Mouse (Mus musculus) right cerebral cortex, postnatal 25 days (tissue): ENCODE results near the gene Kcnq1.

ENCODE experiments used
- DNase-seq: peaks from one replicate; pipeline ENCODE4 v3.0.0; 2022

Gene Kcnq1

DNA sequence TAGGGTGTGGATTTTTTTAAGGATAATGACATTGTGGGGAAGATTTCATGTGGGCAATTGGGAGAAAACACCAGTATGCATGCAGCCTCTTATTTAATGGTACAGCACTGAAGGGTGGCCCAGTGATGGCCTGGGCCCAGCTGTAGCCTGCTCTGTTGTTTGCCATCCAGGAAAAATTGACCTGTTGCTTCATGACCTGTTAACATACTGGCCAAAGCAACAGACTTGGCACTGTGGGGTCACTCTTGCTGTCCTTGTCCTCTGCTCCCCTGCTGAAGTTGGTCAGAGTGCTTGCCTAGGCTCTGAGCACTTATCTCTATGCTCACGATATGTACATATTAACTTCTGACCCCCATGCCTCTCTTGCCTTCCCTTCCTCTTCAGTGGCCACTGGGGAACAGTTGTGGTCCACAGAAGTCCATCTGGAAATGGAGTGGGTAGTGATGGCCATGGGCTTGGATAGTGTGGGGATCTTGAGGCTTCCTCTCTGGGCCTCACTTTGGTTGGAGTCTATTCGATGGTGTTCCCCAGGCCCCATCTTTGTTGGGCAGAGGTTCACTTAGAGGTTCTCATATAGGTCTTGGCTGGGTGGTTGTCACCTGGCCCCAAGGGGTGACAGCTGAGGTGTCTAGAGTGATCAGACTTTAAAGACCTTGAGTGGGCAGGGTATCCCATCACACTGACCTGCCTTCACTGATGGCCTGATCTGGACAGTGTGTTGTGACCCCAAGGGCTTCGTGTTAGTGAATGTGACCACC is 84.0 kb downstream of the Kcnq1 start:
- DNase-seq, result no peak

DNA sequence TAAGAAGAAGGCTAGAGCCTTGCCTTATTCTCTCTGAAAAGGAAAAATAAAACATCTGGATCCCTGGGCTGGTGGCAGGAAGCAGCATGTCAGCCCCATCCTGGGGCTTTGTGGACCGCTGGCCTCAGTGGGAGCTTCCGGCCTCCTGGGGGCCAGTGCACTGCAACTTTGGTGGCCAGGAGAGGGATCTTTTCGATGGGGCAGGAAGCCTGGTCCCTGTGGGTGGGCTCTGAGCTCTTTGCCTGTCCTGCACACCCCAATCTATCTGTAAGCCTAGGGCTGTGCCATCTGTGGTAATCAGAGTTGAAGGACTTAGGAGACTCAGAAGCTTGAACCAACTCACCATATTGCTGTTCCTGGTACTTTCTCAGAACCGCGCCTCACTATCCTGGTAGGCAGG is 84.7 kb downstream of the Kcnq1 start:
- DNase-seq, result no peak

DNA sequence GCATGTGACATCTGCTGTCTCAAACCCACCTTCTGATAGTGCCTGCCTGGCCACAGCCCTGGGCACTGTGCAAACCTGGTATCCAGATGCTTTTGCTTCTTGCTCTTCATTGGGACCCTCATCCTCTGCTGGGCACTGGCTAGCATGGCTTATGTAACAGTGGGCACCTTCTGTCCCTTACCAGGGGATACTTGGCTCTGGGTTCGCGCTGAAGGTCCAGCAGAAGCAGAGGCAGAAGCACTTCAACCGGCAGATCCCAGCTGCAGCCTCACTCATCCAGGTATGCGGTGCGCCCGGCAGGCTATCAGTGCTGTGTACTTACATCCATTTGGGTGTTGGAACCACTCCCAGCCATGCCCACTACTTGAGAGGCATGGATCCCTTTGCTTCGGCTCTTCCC is 86.2 kb downstream of the Kcnq1 start:
- no peak for DNase-seq

- DNase-seq, result no peak
Observed at GRCm38 (mm10) chr7:143194064-143194463, 87.9 kb downstream of the Kcnq1 start.

DNA sequence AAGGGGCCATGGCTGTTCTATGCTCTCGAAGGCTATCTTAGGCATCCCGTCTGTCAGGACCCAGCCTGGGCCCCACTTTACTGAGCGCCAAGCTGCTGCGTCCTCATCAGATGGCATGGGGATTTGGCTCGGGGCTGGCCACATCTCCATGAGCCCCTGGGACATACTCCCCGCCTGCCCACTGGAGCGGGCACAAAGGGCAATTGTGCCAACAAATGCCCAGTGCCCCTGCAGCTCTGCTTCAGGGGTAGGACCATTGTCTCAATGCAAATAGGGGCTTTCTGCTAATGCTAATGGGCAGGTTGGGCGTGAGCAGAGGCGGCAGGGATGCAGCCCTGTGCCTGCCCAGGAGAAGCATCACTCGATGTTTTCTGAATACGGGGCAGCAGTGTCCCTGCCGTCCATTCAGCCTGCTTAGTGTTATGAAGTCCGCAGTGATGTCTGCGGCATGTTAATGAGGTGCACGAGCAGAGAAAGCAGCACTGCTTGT is 91.8 kb downstream of the Kcnq1 start:
- no peak for DNase-seq

DNA sequence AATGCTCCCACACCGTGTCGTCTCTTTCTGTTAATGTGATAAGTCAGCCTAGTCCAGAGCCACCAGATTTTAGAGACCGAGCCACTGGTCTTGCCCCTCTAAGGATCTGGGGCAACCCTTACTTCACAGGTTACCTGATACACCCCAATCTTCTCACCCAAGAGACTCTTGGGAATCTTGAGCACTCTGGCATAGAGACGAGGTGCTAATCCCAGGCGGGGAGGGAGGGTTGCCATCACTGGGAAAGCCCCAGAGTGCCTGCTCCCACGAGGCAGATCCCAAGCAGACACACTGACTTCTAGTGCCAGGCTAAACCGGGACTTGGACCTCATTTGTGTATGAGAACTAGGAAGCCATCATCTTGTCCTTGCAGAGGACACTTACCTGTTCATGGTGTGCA is 92.3 kb downstream of the Kcnq1 start:
- no peak for DNase-seq

DNA sequence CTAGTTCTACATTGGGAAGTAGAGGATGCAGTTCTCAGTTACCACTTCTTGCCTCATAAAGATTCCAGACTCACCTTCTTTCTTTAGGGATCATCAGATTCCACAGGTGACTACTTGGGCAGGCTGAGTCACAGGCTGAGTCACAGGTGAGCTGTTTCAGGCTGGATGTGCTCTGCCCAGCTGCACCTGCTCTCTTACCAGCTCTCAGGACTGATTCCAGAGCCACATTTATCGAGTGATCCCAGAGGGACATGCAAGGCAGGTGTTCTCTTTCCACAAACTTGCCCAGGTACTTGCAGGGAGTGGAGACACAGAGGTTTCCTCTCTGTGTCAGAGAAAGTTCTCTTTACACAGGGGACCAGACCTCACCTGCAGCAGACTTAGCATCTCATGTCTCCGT is 95.1 kb downstream of the Kcnq1 start:
- no peak for DNase-seq

DNA sequence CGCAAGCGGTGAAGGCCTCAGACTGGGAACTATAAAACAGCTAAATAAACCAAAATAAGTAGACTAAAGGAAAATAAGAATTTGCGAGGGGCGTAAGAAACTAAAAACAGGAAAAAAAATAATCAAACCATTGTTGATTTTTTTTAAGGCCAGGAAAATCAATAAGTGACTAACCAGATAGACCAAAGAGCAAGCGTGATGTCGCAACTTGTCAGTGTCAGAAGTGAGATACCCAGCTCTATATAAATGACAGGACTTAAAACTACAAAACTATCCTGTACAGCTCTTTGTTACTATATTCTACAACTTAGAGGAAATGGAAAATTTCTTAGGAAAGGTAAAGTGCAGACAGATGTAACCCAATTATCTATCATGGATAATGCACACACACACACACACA is 97.7 kb downstream of the Kcnq1 start:
- DNase-seq, result no peak

- no peak for DNase-seq
Observed at GRCm38 (mm10) chr7:143207044-143207443, 100.9 kb downstream of the Kcnq1 start.

- DNase-seq, result no peak
Observed at GRCm38 (mm10) chr7:143210796-143211195, 104.6 kb downstream of the Kcnq1 start.

DNA sequence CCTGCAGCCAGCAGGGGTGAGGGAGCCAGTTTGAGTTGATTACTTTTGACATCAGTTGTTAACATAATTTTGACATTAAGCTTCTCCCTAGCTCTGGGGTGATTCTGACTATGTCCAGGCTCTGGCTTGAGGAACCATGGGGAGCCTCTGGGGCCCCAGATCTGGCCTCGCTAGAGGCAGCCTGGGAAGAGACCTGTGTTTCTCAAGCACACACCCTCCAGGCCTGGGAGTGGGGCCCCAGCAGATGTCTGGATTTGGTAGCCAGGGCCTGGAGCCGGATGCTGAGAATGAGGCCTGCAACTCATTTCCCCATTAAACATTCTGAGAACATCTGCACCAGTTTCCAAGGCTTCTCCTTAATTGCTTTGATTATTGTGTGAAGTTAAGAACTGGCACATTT is 145.0 kb downstream of the Kcnq1 start:
- DNase-seq, result no peak

GRCm38 (mm10) chr7:143253126-143253871 is 147.1 kb downstream of the Kcnq1 start:
- DNase-seq, result no peak

DNA sequence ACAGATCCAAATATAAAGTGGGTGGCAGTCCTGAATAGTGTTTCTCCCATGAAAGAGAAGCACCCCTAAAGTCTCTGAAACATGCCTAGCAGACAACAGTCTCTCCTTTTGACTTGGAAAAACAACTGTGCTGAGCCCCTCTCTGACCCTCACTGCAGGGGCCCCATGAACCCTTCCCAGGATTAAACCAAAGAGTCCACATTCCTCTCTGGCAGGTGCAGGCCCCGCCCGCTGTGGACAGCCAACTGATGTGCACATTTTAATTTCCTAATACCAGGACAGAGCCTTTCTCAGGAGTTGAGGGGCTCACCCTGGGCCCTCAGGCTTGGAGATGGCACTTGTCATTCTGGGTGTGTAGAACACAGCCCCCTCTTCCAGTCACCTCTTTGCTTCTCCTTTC is 148.7 kb downstream of the Kcnq1 start:
- DNase-seq, result no peak

DNA sequence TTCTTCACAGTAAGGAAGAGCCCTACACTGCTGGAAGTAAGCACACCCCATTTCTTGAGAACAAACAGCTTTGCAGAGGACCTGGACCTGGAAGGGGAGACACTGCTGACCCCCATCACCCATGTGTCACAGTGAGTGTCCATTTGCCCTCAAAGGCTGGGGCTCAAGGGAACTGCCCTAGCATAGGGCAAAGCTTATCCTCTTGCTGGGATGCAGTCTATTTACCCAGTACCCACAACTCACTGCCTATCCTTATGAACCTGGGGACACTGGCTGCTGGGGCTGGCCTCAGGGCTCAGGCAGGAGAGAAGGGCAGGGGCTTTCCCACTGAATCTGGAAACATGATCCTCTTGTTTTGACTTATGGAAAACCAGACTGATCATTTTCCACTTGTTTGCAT is 155.1 kb downstream of the Kcnq1 start:
- DNase-seq, result no peak

DNA sequence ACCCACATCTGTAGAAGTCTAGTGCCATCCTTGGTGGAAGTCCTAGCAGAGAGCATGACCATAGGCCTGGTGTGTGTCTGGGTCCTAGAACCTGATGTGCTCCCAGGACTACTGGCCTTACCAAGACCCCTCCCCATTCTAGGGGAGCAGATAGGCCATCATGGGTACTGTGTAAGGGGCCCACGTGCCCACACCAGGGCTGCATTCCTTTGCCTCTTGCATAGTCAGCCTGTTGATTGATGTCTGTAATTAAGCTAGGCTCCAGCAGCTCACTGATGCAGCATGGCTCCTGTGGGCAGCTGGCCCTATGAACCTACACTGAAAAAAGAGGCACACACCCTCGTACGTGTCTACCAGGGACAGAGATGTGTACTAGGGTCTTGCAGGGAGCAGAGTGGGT is 157.4 kb downstream of the Kcnq1 start:
- no peak for DNase-seq

DNA sequence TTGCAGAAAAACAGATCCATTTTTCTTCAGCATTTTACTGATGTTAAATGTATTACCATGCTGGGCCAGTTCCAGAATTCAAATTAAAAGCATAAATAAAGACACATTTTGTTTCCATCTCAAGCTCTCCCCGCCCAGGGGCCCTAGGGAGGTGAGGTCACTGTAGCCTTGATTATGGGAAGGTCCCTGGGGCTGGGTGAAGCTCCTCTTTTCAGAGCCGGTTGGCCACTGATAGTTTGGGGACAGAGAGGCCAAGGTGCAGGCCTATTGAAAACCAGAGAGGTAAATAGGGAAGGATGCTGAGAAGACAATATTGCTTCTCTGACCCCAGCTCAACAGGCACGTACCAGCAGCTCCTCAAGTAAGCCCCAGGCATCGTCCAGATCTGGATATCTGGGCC is 157.8 kb downstream of the Kcnq1 start:
- DNase-seq, result no peak

DNA sequence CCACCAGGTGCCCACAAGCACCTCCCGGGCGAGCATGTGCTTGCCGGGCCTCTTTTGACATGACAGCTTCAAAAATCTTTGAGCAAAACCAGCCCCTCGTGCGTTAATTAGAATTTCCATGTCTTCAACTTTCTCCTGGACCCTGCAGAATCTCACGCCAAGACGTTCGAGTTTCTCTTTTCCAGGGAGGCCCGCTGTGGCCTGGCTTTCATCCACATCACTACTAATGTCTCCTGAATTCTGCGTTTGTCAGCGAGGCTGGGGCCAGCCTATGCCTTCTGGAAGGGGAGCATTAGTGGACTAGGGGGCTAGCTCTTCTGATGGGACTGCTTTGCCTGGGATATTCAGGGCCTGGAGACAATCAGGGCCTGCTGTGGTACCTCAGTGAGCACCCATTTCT is 159.2 kb downstream of the Kcnq1 start:
- no peak for DNase-seq

GRCm38 (mm10) chr7:143265829-143266438 is 159.8 kb downstream of the Kcnq1 start:
- DNase-seq, result no peak

DNA sequence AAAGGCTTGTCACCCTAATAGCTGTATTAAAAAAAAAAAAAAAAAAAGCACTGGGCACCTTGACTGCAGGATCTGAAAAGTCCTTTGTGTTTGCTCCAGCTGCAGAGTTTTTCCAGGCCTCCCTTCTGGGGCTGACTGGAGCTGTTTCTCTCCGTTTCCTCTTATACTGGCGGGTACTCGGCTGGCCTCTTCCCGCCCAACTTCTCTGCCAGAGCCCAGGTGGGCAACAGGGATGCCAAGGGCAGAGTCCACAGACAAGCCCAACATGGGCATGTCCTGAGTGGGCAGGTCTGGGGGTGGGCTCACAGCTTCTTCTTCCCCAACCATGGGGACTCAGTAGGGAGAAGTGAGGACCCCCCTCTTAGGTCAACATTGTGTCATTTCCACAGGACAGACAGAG is 167.6 kb downstream of the Kcnq1 start:
- no peak for DNase-seq

DNA sequence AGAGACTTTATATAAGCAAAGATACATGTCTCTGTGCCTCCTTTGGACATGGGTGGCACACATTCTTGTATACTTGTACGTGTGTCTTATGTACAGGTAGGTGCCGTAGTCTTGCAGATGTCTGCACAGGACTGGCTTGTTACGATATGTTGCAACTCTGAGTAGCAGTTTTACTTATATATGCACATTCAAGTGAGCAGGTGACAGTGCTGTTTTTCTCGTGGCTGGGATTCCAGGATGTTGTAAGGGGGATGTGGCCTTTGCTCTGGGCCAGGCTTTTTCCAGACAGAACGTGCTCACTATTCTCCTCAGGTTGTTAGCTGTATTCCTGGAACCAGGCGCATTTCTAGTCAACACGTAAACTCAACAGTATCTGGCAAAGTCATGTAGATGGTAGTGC is 168.9 kb downstream of the Kcnq1 start:
- no peak for DNase-seq

GRCm38 (mm10) chr7:143283625-143284024 is 177.5 kb downstream of the Kcnq1 start:
- DNase-seq, result no peak

DNA sequence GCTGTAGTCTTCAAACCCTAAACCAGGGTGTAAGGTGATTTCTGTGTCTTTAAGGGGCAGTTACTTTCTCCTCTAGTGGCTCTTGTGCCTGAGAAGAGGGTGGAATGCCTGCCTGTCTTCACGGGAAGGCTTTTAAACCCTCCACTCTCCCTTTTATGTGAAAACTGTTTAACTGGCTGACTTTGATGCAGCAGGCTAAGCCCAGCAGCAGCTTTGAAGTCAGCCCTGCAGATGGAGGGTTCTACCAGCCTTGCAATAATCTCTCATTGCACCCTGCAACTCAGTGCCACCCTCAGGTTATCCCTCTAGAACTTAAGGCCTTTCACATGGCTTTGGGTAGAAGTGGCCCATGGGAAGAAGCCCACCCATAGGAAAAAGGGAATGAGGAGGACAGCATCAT is 178.7 kb downstream of the Kcnq1 start:
- DNase-seq, result no peak

DNA sequence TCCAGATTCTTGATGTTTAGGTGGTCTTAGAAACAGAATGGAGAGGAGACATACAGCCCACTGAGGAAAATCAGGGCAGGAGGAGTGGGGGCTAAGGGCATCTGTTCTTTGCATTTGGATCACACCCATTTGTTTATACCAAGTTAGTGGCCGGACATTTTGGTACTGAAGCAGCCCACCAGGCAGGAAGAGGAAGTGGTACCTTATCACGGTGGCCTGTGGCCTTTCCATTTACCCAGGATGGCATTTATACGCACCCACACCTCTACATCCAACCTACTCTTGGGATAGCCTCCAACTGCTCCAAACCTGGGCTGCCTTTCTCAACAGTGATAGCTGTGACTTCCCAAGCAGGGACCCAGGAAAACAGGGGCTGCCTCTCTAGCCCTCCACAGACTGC is 179.3 kb downstream of the Kcnq1 start:
- DNase-seq, result no peak
